Mouse (Mus musculus) lung, adult 2 months (tissue): Measurements from ENCODE around the gene Ppbp. TPM values are rescaled to one million over a fixed set of nuclear protein-coding genes. Genes with fewer than 3 reads are reported as not detected.

ENCODE experiments used
- DNase-seq: peaks from one replicate; pipeline ENCODE4 v3.0.0; 2022
- H3K4me1 ChIP-seq: fragments of 200-500 bp; 2 replicates; pipeline ENCODE4 v1.6.1; 2011; ENCODE audit warnings: low read length; ENCODE audit not compliant: control insufficient read depth, insufficient read depth
- H3K4me3 ChIP-seq: fragments of 200-500 bp; replicated peaks from 2 replicates; pipeline ENCODE3; 2011; ENCODE audit warnings: low read depth, mild to moderate bottlenecking, control low read depth, low read length; ENCODE audit errors: extremely low read depth
- CTCF ChIP-seq: fragments of 200-500 bp; IDR thresholded peaks from 2 replicates; pipeline ENCODE4 v1.5.1; 2011; ENCODE audit warnings: mild to moderate bottlenecking, low read length, control low read depth; ENCODE audit not compliant: insufficient read depth
- POLR2A ChIP-seq: fragments of 200-500 bp; IDR thresholded peaks from 2 replicates; pipeline ENCODE4 v1.6.1; 2011; ENCODE audit warnings: low read depth, mild to moderate bottlenecking, control low read depth, low read length, borderline replicate concordance; ENCODE audit errors: extremely low read depth
- WGBS: fragments of 180-500 bp; shearing (Covaris S2); methylation state at CpG from one replicate; pipeline ENCODE4 v1.1.7; 2018; 5-methylcytosine and 5-hydroxymethylcytosine counted together
- polyA plus RNA-seq: library from polyadenylated mRNA; depleted of rRNA; stranded (reverse); fragments of >200 nt; gene quantifications from 2 replicates; pipeline ENCODE4 v1.2.3, GENCODE M21; 2012

Ppbp gene
- polyA plus RNA-seq, 1 experiment: 36.7 TPM

- peaks cover 3% of the 10 kb centered on the region; the same call in 1 of the 2 replicates for H3K4me1 ChIP-seq
- 83% methylated on average over 3 of the region's 3 CpGs for WGBS
- no peak for DNase-seq
- H3K4me3 ChIP-seq: no peak overlapping the region
- TF ChIP-seq POLR2A: no peak
- TF ChIP-seq CTCF: no peak
Observed at GRCm38 (mm10) chr5:90761834-90762233, 6.5 kb upstream of the Ppbp start.

- TF ChIP-seq POLR2A (no peak), CTCF (no peak)
- no peak for DNase-seq
- Histone ChIP-seq H3K4me3 (no peak overlapping the region), H3K4me1 (peaks cover under 1% of the 10 kb centered on the region; the same call in 1 of the 2 replicates)
- WGBS: 71% methylated on average over 12 of the region's 12 CpGs
Observed at GRCm38 (mm10) chr5:90763912-90764665, 4.2 kb upstream of the Ppbp start.

- TF ChIP-seq CTCF (no peak), POLR2A (no peak)
- 46% methylated on average over 8 of the region's 8 CpGs for WGBS
- no peak overlapping the region for H3K4me3 ChIP-seq
- no peaks in the 10 kb centered on the region for H3K4me1 ChIP-seq
- no peak for DNase-seq
Observed at GRCm38 (mm10) chr5:90765821-90766606, 2.3 kb upstream of the Ppbp start.

- Histone ChIP-seq H3K4me1 (0 out of 2 replicates have a peak, but pooled peaks cover 2% of the 10 kb centered on the region), H3K4me3 (no peak overlapping the region)
- 84% methylated on average over 3 of the region's 3 CpGs for WGBS
- DNase-seq: no peak
- no peak for TF ChIP-seq CTCF
- TF ChIP-seq POLR2A: no peak
Observed at GRCm38 (mm10) chr5:90771369-90771768, 3.1 kb downstream of the Ppbp start.

GRCm38 (mm10) chr5:90771880-90772653, 3.7 kb downstream of the Ppbp start, which contains the start of gene Pf4:
Gene Pf4, plus strand, starts transcription at chr5:90772435.
- no peak for DNase-seq
- TF ChIP-seq CTCF: no peak
- no peak for TF ChIP-seq POLR2A
- WGBS: 35% methylated on average over 16 of the region's 16 CpGs
- no peak within 1 kb of the TSS for H3K4me3 ChIP-seq
- 0 out of 2 replicates have a peak, but pooled peaks cover 2% of the 10 kb centered on the region for H3K4me1 ChIP-seq

GRCm38 (mm10) chr5:90775562-90775961, 7.2 kb downstream of the Ppbp start:
- TF ChIP-seq CTCF (no peak), POLR2A (no peak)
- Histone ChIP-seq H3K4me3 (no peak overlapping the region), H3K4me1 (0 out of 2 replicates have a peak, but pooled peaks cover 2% of the 10 kb centered on the region)
- 78% methylated on average over 5 of the region's 5 CpGs for whole genome bisulfite sequencing
- DNase-seq: no peak

- Histone ChIP-seq H3K4me1 (no peaks in the 10 kb centered on the region), H3K4me3 (no peak overlapping the region)
- WGBS: 83% methylated on average over 10 of the region's 10 CpGs
- DNase-seq: no peak
- TF ChIP-seq CTCF (no peak), POLR2A (no peak)
Observed at GRCm38 (mm10) chr5:90777621-90778020, 9.3 kb downstream of the Ppbp start.

- H3K4me3 ChIP-seq: no peak overlapping the region
- no peaks in the 10 kb centered on the region for H3K4me1 ChIP-seq
- TF ChIP-seq CTCF (no peak), POLR2A (no peak)
- no peak for DNase-seq
- 56% methylated on average over 6 of the region's 6 CpGs for WGBS
Observed at GRCm38 (mm10) chr5:90778856-90779255, 10.5 kb downstream of the Ppbp start.

GRCm38 (mm10) chr5:90783697-90784096, 15.4 kb downstream of the Ppbp start:
- no peak for TF ChIP-seq POLR2A
- no peak for TF ChIP-seq CTCF
- Histone ChIP-seq H3K4me3 (no peak overlapping the region), H3K4me1 (no peaks in the 10 kb centered on the region)
- WGBS: 80% methylated on average over 3 of the region's 3 CpGs
- no peak for DNase-seq
